ENCODE assay signal across 18 mouse cellular contexts in genomic region chr7:132465897-132466296, GRCm38 (mm10).
"Had no signal": no experiment of that assay in that cellular context is flagged by ENCODE, and none has a peak within 500 bp of the region (broad histone marks: within the 10 kb centered on the region; RNA-seq: fewer than 3 reads in every experiment).

No protein-coding gene starts in this region.

- H3K4me3 ChIP-seq: layer of hippocampus, adult 2 months; limb, embryonic 10.5 days; limb, embryonic 13.5 days; liver, embryonic 13.5 days; midbrain, embryonic 12.5 days; midbrain, embryonic 15.5 days; myocyte; neural tube, embryonic 13.5 days; stomach, embryonic 15.5 days had no signal

- H3K9ac ChIP-seq: limb, embryonic 13.5 days; liver, embryonic 13.5 days; midbrain, embryonic 12.5 days; midbrain, embryonic 15.5 days; neural tube, embryonic 13.5 days; stomach, embryonic 15.5 days had no signal

- H3K4me1 ChIP-seq: limb, embryonic 10.5 days; midbrain, embryonic 12.5 days; midbrain, embryonic 15.5 days; neural tube, embryonic 13.5 days; stomach, embryonic 15.5 days had no signal

- H3K4me2 ChIP-seq: limb, embryonic 13.5 days; liver, embryonic 13.5 days; midbrain, embryonic 12.5 days; midbrain, embryonic 15.5 days; neural tube, embryonic 13.5 days; stomach, embryonic 15.5 days had no signal

- H3K27me3 ChIP-seq: limb, embryonic 13.5 days; liver, embryonic 13.5 days; midbrain, embryonic 15.5 days; neural tube, embryonic 13.5 days; stomach, embryonic 15.5 days had no signal

- DNase-seq: kidney, adult 2 months; kidney, postnatal 25 days; layer of hippocampus, adult 9-11 months; liver; liver, embryonic 13.5 days; lung, adult 2 months; lung, postnatal 36 days; thymus, postnatal 25 days had no signal

- ATAC-seq: intestine, embryonic 16.5 days; midbrain, embryonic 15.5 days had no signal

- H3K27ac ChIP-seq: kidney, postnatal 0 days; layer of hippocampus, adult 2 months; limb, embryonic 10.5 days; limb, embryonic 13.5 days; liver, embryonic 13.5 days; midbrain, embryonic 12.5 days; midbrain, embryonic 15.5 days; neural tube, embryonic 13.5 days; stomach, embryonic 15.5 days had no signal

- H3K36me3 ChIP-seq: limb, embryonic 10.5 days; limb, embryonic 13.5 days; liver, embryonic 13.5 days; midbrain, embryonic 12.5 days; midbrain, embryonic 15.5 days; neural tube, embryonic 13.5 days; stomach, embryonic 15.5 days had no signal

- H3K9me3 ChIP-seq: limb, embryonic 10.5 days; limb, embryonic 13.5 days; liver, embryonic 13.5 days; midbrain, embryonic 12.5 days; midbrain, embryonic 15.5 days; neural tube, embryonic 13.5 days; stomach, embryonic 15.5 days had no signal
